Comparison of ENCODE assay signal across 15 mouse cellular contexts in the genomic region with DNA sequence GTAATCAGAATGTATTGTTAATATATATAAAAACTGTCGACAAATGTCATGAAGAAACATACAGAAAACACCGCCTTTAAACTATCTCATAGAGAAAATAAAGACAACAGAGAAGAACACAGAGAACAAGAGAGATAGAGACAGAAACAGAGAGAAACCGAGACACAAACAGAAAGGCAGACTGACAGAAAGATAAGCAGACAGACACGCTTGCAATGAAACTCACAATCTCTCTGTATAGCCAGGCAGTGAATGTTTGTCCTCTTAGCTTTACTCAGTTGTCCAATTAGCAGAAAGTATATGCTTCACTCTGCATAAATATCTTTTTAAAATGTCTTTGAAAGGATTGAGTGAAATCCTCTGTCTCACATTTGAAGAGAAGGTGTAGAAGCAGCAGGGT.
"Had no signal": no experiment of that assay in that cellular context is flagged by ENCODE, and none has a peak within 500 bp of the region (broad histone marks: within the 10 kb centered on the region; RNA-seq: fewer than 3 reads in every experiment).

No protein-coding gene starts in this region.

- H3K27me3 ChIP-seq: neural tube, embryonic 15.5 days; stomach, embryonic 15.5 days had no signal

- H3K36me3 ChIP-seq: neural tube, embryonic 15.5 days; stomach, embryonic 15.5 days had no signal

- DNase-seq: retina, postnatal 1 day; right cerebral cortex, adult 18-20 months; right cerebral cortex, postnatal 14 days; right cerebral cortex, postnatal 25 days; right cerebral cortex, postnatal 4 days; spleen, adult 18-20 months; thymus, adult 18-20 months; thymus, adult 2 months; thymus, postnatal 14 days; thymus, postnatal 25 days; thymus, postnatal 36 days; thymus, postnatal 4 days had no signal

- H3K4me2 ChIP-seq: neural tube, embryonic 15.5 days; stomach, embryonic 15.5 days had no signal

- H3K9me3 ChIP-seq: neural tube, embryonic 15.5 days; stomach, embryonic 15.5 days had no signal

- H3K4me1 ChIP-seq: neural tube, embryonic 15.5 days; stomach, embryonic 15.5 days had no signal

- H3K9ac ChIP-seq: neural tube, embryonic 15.5 days; stomach, embryonic 15.5 days had no signal

- H3K4me3 ChIP-seq: neural tube, embryonic 15.5 days; stomach, embryonic 15.5 days had no signal

- H3K27ac ChIP-seq: neural tube, embryonic 15.5 days; stomach, embryonic 15.5 days; stomach, postnatal 0 days had no signal
